Mouse (Mus musculus): ENCODE results near the gene Zkscan3. TPM values are rescaled to one million over a fixed set of nuclear protein-coding genes. Genes with fewer than 3 reads are reported as not detected.

Zkscan3 gene
- polyA plus RNA-seq, 1 experiment: 18.2 TPM

DNA sequence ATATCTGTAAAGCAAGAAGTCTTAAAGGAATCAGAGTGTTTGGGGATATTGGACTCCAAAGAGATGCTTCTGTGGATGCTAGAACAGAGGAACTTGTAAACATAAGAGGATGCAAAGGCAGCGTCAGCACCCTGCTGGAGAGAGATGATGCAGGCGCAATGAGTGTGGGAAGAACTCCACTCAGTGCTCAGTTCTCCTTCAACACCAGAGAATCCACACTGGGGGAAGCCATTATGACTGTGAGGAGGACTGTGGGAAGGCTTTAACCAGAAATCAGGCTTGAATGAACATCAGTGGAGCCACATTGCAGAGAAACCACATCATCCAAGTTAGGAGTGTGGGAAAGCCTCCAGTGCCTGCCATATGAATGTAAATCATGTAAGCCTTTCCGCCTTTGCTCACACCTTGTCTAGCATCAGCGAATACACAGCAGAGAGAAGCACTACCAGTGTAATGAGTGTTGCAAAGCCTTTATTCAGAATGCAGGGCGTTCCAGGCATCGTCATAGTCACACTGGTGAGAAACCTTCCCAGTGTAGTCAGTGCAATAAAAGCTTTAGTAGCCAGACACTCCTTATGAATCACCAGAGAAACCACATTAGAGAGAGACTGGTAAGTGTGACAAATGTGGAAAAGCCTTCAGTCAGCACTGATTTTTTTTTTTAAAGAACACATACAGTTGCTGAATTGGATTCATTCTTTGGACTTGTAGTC is 14.9 kb upstream of the Zkscan3 start:
- H3K4me1 ChIP-seq (ENCODE audit: control insufficient read depth, insufficient read depth, low read length): no peaks in the 10 kb centered on the region
- no peak for DNase-seq
- 78% methylated on average over 6 of the region's 6 CpGs for WGBS
- TF ChIP-seq CTCF (IDR thresholded peaks at IDR 0.05; ENCODE audit: insufficient read depth, low read length) (no peak), POLR2A (IDR thresholded peaks at IDR 0.05; ENCODE audit: borderline replicate concordance, extremely low read depth, low read depth, low read length) (no peak)
- H3K4me3 ChIP-seq (replicated peaks; ENCODE audit: extremely low read depth, low read depth, low read length): no peak overlapping the region

DNA sequence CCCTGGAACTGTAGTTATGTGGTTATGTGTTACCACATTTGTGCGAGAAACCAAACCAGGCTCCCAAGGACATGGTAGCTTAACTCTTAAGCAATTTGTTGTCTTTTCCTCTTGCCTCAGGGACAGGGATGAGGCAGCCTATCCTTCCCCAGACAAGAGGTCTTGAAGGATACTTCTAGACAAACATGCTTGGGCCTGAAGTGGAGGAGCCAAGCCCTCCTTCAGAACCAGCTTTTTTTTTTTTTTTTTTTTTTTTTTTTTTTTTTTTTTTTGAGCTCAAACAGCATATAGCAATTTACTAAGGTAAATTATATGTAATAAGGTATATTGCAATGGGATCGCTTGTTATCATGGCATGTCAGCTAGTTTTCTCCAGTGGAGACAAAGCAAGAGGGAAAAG is 13.2 kb upstream of the Zkscan3 start:
- Histone ChIP-seq H3K4me1 (ENCODE audit: control insufficient read depth, insufficient read depth, low read length) (no peaks in the 10 kb centered on the region), H3K4me3 (replicated peaks; ENCODE audit: extremely low read depth, low read depth, low read length) (no peak overlapping the region)
- DNase-seq: no peak
- no peak for TF ChIP-seq POLR2A (IDR thresholded peaks at IDR 0.05; ENCODE audit: borderline replicate concordance, extremely low read depth, low read depth, low read length)
- TF ChIP-seq CTCF (IDR thresholded peaks at IDR 0.05; ENCODE audit: insufficient read depth, low read length): no peak
- 83% methylated on average over 2 of the region's 2 CpGs for WGBS

DNA sequence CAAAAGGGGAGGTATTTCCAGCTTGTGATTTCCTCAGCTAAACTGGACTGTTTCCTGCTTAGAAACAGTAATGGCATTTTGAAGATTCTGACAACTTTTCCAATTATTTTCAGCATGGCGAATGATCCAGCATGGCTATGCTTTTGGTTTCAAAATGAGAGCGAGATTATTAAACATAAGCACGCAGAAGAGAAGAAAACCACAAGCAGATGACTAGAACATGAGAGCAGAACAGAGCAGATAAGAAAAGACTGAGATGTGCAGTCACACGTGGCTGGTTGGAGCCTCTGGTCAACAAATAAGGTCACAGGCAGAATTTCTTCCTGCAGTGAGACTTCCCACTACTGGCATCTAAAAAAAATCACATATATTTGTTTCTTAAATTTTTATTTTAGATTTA is 12.7 kb upstream of the Zkscan3 start:
- no peak for DNase-seq
- no peak for TF ChIP-seq POLR2A (IDR thresholded peaks at IDR 0.05; ENCODE audit: borderline replicate concordance, extremely low read depth, low read depth, low read length)
- no peak for TF ChIP-seq CTCF (IDR thresholded peaks at IDR 0.05; ENCODE audit: insufficient read depth, low read length)
- 62% methylated on average over 4 of the region's 4 CpGs for WGBS
- H3K4me1 ChIP-seq (ENCODE audit: control insufficient read depth, insufficient read depth, low read length): no peaks in the 10 kb centered on the region
- H3K4me3 ChIP-seq (replicated peaks; ENCODE audit: extremely low read depth, low read depth, low read length): no peak overlapping the region

DNA sequence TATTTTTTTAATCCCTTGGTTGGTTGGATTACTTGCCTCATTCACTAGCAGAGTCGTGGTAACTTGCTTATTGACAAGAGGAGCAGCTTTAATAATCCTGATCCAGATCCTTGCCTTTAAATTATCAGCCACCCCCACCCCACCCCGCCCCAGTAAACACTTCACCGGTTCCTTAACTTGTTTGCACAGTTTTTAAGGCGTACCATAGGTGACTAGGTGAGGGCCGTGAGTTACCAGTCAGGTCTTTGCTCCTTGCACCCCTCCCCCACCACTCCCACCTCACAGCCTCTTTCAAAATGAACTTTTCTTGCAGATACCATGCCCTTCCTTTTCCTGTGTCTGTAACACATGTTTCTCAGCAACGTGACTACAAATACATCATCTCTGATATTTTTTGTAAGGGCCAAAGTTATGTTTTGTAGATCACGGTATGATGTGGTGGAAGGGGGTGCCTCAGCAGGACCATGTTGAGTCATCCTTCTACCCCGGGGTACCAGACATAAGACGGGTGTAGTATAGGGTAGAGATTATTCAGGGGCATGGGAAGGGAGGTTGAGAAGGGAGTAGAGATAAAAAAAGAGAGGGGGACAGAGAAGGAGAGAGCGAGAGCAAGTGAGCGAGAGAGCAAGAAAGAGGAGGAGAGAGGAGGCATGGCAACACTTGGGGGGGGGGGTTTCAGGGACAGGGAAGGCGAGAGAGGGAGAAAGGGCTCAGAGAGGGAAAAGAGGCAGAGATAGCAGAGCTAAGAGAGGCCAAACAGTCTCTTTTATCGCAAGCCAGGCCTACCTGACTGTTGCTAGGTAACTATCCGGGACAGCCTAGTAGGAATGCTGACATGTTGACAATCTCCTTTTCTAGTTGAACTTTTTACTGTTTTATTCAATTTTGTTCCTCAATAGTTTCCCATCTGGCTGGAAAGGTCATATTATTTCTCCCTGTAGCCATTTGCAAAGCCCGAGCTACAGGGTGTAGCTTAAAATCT is 12.0 kb upstream of the Zkscan3 start:
- Histone ChIP-seq H3K4me3 (replicated peaks; ENCODE audit: extremely low read depth, low read depth, low read length) (no peak overlapping the region), H3K4me1 (ENCODE audit: control insufficient read depth, insufficient read depth, low read length) (no peaks in the 10 kb centered on the region)
- no peak for TF ChIP-seq POLR2A (IDR thresholded peaks at IDR 0.05; ENCODE audit: borderline replicate concordance, extremely low read depth, low read depth, low read length)
- TF ChIP-seq CTCF (IDR thresholded peaks at IDR 0.05; ENCODE audit: insufficient read depth, low read length): no peak
- DNase-seq: no peak
- 51% methylated on average over 15 of the region's 15 CpGs for WGBS

GRCm38 (mm10) chr13:21408805-21409459 is 6.4 kb upstream of the Zkscan3 start:
- H3K4me1 ChIP-seq (ENCODE audit: control insufficient read depth, insufficient read depth, low read length): no peaks in the 10 kb centered on the region; the same call in 1 of the 2 replicates
- TF ChIP-seq CTCF (IDR thresholded peaks at IDR 0.05; ENCODE audit: insufficient read depth, low read length): no peak
- no peak for TF ChIP-seq POLR2A (IDR thresholded peaks at IDR 0.05; ENCODE audit: borderline replicate concordance, extremely low read depth, low read depth, low read length)
- no peak for DNase-seq
- peak overlapping the region; percentile 82 for H3K4me3 ChIP-seq (replicated peaks; ENCODE audit: extremely low read depth, low read depth, low read length)
- WGBS: 57% methylated on average over 11 of the region's 11 CpGs

GRCm38 (mm10) chr13:21407969-21408804 is 5.6 kb upstream of the Zkscan3 start:
- TF ChIP-seq POLR2A (IDR thresholded peaks at IDR 0.05; ENCODE audit: borderline replicate concordance, extremely low read depth, low read depth, low read length) (peak; percentile 25; the same call in 1 of the 2 replicates), CTCF (IDR thresholded peaks at IDR 0.05; ENCODE audit: insufficient read depth, low read length) (no peak)
- Histone ChIP-seq H3K4me1 (ENCODE audit: control insufficient read depth, insufficient read depth, low read length) (no peaks in the 10 kb centered on the region; the same call in 1 of the 2 replicates), H3K4me3 (replicated peaks; ENCODE audit: extremely low read depth, low read depth, low read length) (peak overlapping the region; percentile 82)
- DNase-seq: peak; percentile 80
- WGBS: 4% methylated on average over 27 of the region's 27 CpGs

DNA sequence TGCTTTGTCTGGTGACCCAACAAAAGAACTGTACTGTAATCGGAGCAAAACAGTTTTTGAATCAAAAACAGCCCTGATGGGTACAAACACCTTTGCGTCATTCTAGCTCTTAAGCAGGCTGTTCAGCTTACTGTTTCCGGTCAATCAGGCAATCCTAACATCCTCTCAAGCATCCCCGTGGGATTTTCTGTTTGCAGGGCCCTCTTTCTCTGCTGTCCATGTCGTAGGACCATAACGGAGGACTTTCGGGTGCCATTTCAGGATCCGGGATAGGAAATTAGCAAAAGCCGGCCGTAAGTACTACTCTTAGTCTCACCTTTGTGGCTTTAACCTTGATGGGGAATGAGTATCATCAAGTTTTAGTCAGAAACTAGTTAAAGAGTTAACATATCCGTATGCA is 4.8 kb upstream of the Zkscan3 start:
- DNase-seq: no peak
- WGBS: 74% methylated on average over 11 of the region's 11 CpGs
- Histone ChIP-seq H3K4me1 (ENCODE audit: control insufficient read depth, insufficient read depth, low read length) (no peaks in the 10 kb centered on the region; the same call in 1 of the 2 replicates), H3K4me3 (replicated peaks; ENCODE audit: extremely low read depth, low read depth, low read length) (no peak overlapping the region)
- TF ChIP-seq POLR2A (IDR thresholded peaks at IDR 0.05; ENCODE audit: borderline replicate concordance, extremely low read depth, low read depth, low read length) (no peak), CTCF (IDR thresholded peaks at IDR 0.05; ENCODE audit: insufficient read depth, low read length) (no peak)

DNA sequence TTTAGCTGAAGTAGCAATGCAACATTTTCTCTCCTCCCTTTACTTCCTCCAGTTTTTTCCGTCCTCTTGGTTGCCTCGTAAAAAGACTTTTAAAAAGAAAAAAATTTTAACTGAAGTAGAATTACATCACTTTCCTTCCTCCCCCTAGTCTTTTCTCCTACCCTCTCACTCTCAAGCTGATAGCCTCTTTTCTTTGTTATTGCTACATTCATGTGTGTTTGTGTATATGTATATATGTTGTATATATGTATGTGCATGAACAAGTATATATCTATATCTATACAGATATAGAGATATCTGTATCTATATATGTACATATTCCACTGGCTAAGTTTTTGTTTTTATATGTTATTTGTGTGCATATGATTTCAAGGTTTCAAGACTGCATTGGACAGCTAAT is 293 bp upstream of the Zkscan3 start:
- Histone ChIP-seq H3K4me3 (replicated peaks; ENCODE audit: extremely low read depth, low read depth, low read length) (peak overlapping the region; percentile 100), H3K4me1 (ENCODE audit: control insufficient read depth, insufficient read depth, low read length) (peaks cover 2% of the 10 kb centered on the region; the same call in 1 of the 2 replicates)
- DNase-seq: no peak
- no peak for TF ChIP-seq POLR2A (IDR thresholded peaks at IDR 0.05; ENCODE audit: borderline replicate concordance, extremely low read depth, low read depth, low read length)
- TF ChIP-seq CTCF (IDR thresholded peaks at IDR 0.05; ENCODE audit: insufficient read depth, low read length): no peak
- WGBS: 0% methylated on average over 2 of the region's 2 CpGs
